Mouse (Mus musculus): ENCODE measurements at regions not wholly inside any gene's neighbourhood (a gene's known extent, or its start where the extent isn't known, plus 50 kb on each side); places are given as distances from the start of the nearest gene placed in this dataset.
A peak's percentile ranks its signal among the peaks of the same experiment; 100 is the strongest.

GRCm38 (mm10) chr4:105912296-105912695 lies 122.6 kb downstream of the Gm12728 start:
- peak in 1 of 2 experiments; percentile 26 for DNase-seq (ENCODE audit: low spot score in 2 of 2)

GRCm38 (mm10) chr4:105914996-105915395 lies 125.3 kb downstream of the Gm12728 start:
- DNase-seq (ENCODE audit: low spot score in 2 of 2), result no peak

- DNase-seq (ENCODE audit: low spot score in 2 of 2), result no peak
These were observed 126.6 kb downstream of the Gm12728 start for GRCm38 (mm10) chr4:105916229-105916628.

- no peak for DNase-seq (ENCODE audit: low spot score in 2 of 2)
These were observed 135.2 kb downstream of the Gm12728 start for GRCm38 (mm10) chr4:105924781-105925382.

- no peak for DNase-seq (ENCODE audit: low spot score in 2 of 2)
These were observed 135.8 kb downstream of the Gm12728 start for GRCm38 (mm10) chr4:105925506-105925905.

GRCm38 (mm10) chr4:105929658-105930057 lies 140.0 kb downstream of the Gm12728 start:
- DNase-seq (ENCODE audit: low spot score in 2 of 2), result no peak

- DNase-seq (ENCODE audit: low spot score in 2 of 2), result no peak
These were observed 145.3 kb downstream of the Gm12728 start for GRCm38 (mm10) chr4:105934971-105935370.

GRCm38 (mm10) chr4:105936755-105937514 lies 147.3 kb downstream of the Gm12728 start:
- DNase-seq (ENCODE audit: low spot score in 2 of 2), result no peak

GRCm38 (mm10) chr4:105937587-105937986 lies 147.9 kb downstream of the Gm12728 start:
- DNase-seq (ENCODE audit: low spot score in 2 of 2), result no peak

GRCm38 (mm10) chr4:105938886-105939285 lies 149.2 kb downstream of the Gm12728 start:
- DNase-seq (ENCODE audit: low spot score in 2 of 2), result no peak

- DNase-seq (ENCODE audit: low spot score in 2 of 2), result no peak
These were observed 150.0 kb downstream of the Gm12728 start for GRCm38 (mm10) chr4:105939636-105940199.

- DNase-seq (ENCODE audit: low spot score in 2 of 2), result no peak
These were observed 151.2 kb downstream of the Gm12728 start for GRCm38 (mm10) chr4:105940891-105941290.

- DNase-seq (ENCODE audit: low spot score in 2 of 2), result peak in 1 of 2 experiments; percentile 66
These were observed 152.1 kb downstream of the Gm12728 start for GRCm38 (mm10) chr4:105941785-105942184.

- no peak for DNase-seq (ENCODE audit: low spot score in 2 of 2)
These were observed 155.3 kb downstream of the Gm12728 start for GRCm38 (mm10) chr4:105944962-105945361.

GRCm38 (mm10) chr4:105945921-105946320 lies 156.3 kb downstream of the Gm12728 start:
- no peak for DNase-seq (ENCODE audit: low spot score in 2 of 2)

- no peak for DNase-seq (ENCODE audit: low spot score in 2 of 2)
These were observed 158.7 kb downstream of the Gm12728 start for GRCm38 (mm10) chr4:105948326-105948725.

GRCm38 (mm10) chr4:105952406-105952805 lies 162.7 kb downstream of the Gm12728 start:
- no peak for DNase-seq (ENCODE audit: low spot score in 2 of 2)

- no peak for DNase-seq (ENCODE audit: low spot score in 2 of 2)
These were observed 166.8 kb downstream of the Gm12728 start for GRCm38 (mm10) chr4:105956516-105956915.

- no peak for DNase-seq (ENCODE audit: low spot score in 2 of 2)
These were observed 168.7 kb downstream of the Gm12728 start for GRCm38 (mm10) chr4:105958331-105958730.

- no peak for DNase-seq (ENCODE audit: low spot score in 2 of 2)
These were observed 172.2 kb downstream of the Gm12728 start for GRCm38 (mm10) chr4:105961686-105962360.

GRCm38 (mm10) chr4:105962542-105962941 lies 172.9 kb downstream of the Gm12728 start:
- no peak for DNase-seq (ENCODE audit: low spot score in 2 of 2)

GRCm38 (mm10) chr4:105968324-105968723 lies 178.7 kb downstream of the Gm12728 start:
- no peak for DNase-seq (ENCODE audit: low spot score in 2 of 2)

All from urinary bladder, postnatal 4 days (tissue).